Mouse (Mus musculus) kidney, embryonic 14.5 days (tissue): Measurements from ENCODE around the gene Phc2. TPM values are rescaled to one million over a fixed set of nuclear protein-coding genes. Genes with fewer than 3 reads are reported as not detected.
"Not testable (repeated sequence)": the region's sequence is repeated elsewhere in the genome, so short reads cannot be mapped to it uniquely, and the experiment has no call there.

Experiments
- ATAC-seq: fragments of 200-750 bp; cut with Nextera tagmentation; 2 replicates; pipeline ENCODE4 v1.8.0; 2017; ENCODE audit warnings: moderate number of reproducible peaks, mild to moderate bottlenecking, moderate TSS enrichment, moderate library complexity; ENCODE audit not compliant: low FRiP score, low TSS enrichment
- H3K27ac ChIP-seq: fragments of 300-500 bp; sonication (generic); 2 replicates; pipeline ENCODE4 v1.5.1; 2014; ENCODE audit warnings: low read depth, mild to moderate bottlenecking, low read length, moderate library complexity, mixed read lengths
- H3K27me3 ChIP-seq: fragments of 300-500 bp; sonication (generic); 2 replicates; pipeline ENCODE4 v1.6.1; 2014; ENCODE audit warnings: mild to moderate bottlenecking, low read length; ENCODE audit not compliant: control insufficient read depth, insufficient read depth
- H3K36me3 ChIP-seq: fragments of 300-500 bp; sonication (generic); 2 replicates; pipeline ENCODE4 v1.6.1; 2014; ENCODE audit warnings: low read length, mixed read lengths; ENCODE audit not compliant: control insufficient read depth, insufficient read depth
- H3K4me1 ChIP-seq: fragments of 300-500 bp; sonication (generic); 2 replicates; pipeline ENCODE4 v1.6.1; 2014; ENCODE audit warnings: low read length, mixed read lengths; ENCODE audit not compliant: control insufficient read depth, insufficient read depth
- H3K4me2 ChIP-seq: fragments of 300-500 bp; sonication (generic); replicated peaks from 2 replicates; pipeline ENCODE4 v1.6.1; 2014; ENCODE audit warnings: low read depth, mild to moderate bottlenecking, low read length
- H3K4me3 ChIP-seq: fragments of 300-500 bp; sonication (generic); 2 replicates; pipeline ENCODE4 v1.5.1; 2014; ENCODE audit warnings: mild to moderate bottlenecking, low read length
- H3K9ac ChIP-seq: fragments of 300-500 bp; sonication (generic); 2 replicates; pipeline ENCODE4 v1.6.1; 2014; ENCODE audit warnings: low read depth, mild to moderate bottlenecking, low read length, moderate library complexity
- H3K9me3 ChIP-seq: fragments of 300-500 bp; sonication (generic); 2 replicates; pipeline ENCODE4 v1.6.1; 2016; ENCODE audit warnings: low read length; ENCODE audit not compliant: control insufficient read depth
- WGBS: fragments of 180-500 bp; shearing (Covaris S2); extraction: QIAGEN DNeasy Blood & Tissue Kit; methylation state at CpG from one replicate; pipeline ENCODE4 v1.1.7; 2014; 5-methylcytosine and 5-hydroxymethylcytosine counted together
- polyA plus RNA-seq: library from polyadenylated mRNA; unstranded; fragments of >200 nt; fragmentation: Nextera tagmentation; extraction: Ambion mirVana; gene quantifications from 2 replicates; pipeline ENCODE4 v1.2.1, GENCODE M21; 2014

Phc2 gene
- polyA plus RNA-seq, 1 experiment from 2014 or later = 46.6 TPM

DNA sequence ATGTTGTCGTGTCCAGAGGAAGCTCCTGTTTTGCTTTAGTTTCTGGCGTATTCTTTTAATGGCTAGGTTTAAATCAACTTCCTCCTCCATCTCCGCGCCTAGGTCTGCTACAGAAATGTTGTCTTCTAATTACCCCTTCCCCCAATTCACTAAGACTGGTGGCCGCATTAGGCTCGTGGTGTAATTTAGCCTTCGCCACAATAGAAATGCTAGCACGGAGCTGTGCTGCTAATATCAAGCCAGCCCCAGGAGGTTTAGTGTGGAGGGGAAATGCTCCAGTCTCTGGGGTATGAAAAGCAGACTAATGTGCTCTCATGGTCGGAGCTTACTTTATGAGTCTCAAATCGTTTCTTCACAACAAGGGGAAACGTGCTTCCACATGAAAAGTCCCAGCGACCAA lies 944 bp downstream of the Phc2 start:
- H3K4me2 ChIP-seq = peak overlapping the region; percentile 80
- no peaks in the 10 kb centered on the region for H3K9me3 ChIP-seq
- ATAC-seq = no peak
- H3K4me3 ChIP-seq = peak overlapping the region; percentile 74
- no peaks in the 10 kb centered on the region for H3K27me3 ChIP-seq
- peaks cover 27% of the 10 kb centered on the region for H3K4me1 ChIP-seq
- no peak overlapping the region for H3K27ac ChIP-seq
- H3K36me3 ChIP-seq = no peaks in the 10 kb centered on the region
- under 1% methylated on average over 12 of the region's 12 CpGs for WGBS
- peak overlapping the region; percentile 57 for H3K9ac ChIP-seq

DNA sequence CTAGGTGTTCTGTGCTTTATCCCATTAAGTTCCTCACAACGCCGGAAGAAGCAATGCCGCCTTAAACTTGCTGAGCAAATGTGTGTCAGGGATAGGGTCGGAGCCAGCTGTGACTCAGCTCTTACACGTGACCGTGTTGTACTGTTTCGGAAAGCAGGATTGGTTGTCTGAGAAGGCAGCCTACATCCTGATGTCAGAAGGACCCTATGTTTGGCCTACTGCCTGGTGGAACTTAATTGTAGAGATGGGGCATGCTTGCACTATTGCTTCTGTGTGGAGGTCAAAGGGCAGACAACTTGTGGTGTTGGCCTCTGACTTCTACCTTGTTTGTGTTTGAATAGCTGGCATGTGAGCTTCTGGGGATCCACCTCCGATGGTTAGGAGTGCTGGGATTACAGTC lies 5.7 kb downstream of the Phc2 start:
- Histone ChIP-seq H3K27ac (no peak overlapping the region), H3K9ac (no peak overlapping the region), H3K4me1 (peaks cover 8% of the 10 kb centered on the region; the same call in 1 of the 2 replicates), H3K4me2 (no peak overlapping the region), H3K9me3 (no peaks in the 10 kb centered on the region), H3K27me3 (no peaks in the 10 kb centered on the region), H3K4me3 (no peak overlapping the region), H3K36me3 (no peaks in the 10 kb centered on the region)
- WGBS = 82% methylated on average over 8 of the region's 8 CpGs
- no peak for ATAC-seq

DNA sequence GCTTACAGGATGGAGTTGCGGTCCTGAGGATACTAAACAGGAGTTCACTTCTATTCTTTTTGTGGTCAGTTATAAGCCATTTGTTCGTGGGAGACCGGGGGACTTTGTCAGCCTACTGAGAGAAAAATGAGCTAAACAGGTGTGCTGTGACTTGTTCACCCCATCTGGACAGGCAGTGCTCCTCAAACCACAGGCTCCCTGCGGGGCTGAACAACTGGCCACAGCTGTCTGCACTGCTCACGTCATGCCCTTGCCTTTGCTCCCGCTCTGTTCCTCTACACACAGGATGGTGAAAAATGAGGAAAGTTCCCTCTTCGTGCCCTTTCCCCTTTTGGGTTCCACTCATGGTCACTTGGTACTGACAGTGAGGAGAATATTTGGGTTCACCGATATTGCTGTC lies 6.6 kb downstream of the Phc2 start:
- no peak overlapping the region for H3K4me2 ChIP-seq
- H3K4me3 ChIP-seq = no peak overlapping the region
- H3K27me3 ChIP-seq = no peaks in the 10 kb centered on the region
- no peak for ATAC-seq
- WGBS = 82% methylated on average over 8 of the region's 8 CpGs
- H3K36me3 ChIP-seq = no peaks in the 10 kb centered on the region
- H3K4me1 ChIP-seq = no peaks in the 10 kb centered on the region
- no peak overlapping the region for H3K9ac ChIP-seq
- no peak overlapping the region for H3K27ac ChIP-seq
- H3K9me3 ChIP-seq = no peaks in the 10 kb centered on the region

DNA sequence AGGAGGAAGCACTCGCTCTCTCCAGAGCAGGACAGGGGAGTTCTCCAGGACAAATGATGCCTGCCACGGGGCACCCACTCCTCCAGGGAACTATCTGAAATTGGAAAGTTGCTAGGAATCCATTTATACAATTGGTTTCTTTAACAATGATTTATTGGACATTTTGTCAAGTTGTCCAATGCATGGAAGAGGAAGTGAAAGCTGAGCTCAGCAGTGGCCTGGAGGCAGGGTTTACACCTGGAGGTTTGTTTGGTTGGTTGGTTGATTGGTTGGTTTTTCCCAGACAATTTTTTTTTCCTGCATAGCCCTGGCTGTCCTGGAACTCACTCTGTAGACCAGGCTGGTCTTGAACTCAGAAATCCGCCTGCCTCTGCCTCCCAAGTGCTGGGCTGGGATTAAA lies 9.5 kb downstream of the Phc2 start:
- Histone ChIP-seq H3K4me1 (0 out of 2 replicates have a peak, but pooled peaks cover 5% of the 10 kb centered on the region), H3K9ac (no peak overlapping the region), H3K9me3 (no peaks in the 10 kb centered on the region), H3K4me3 (no peak overlapping the region), H3K27ac (no peak overlapping the region), H3K36me3 (no peaks in the 10 kb centered on the region), H3K4me2 (no peak overlapping the region), H3K27me3 (no peaks in the 10 kb centered on the region)
- 62% methylated on average over 3 of the region's 3 CpGs for WGBS
- ATAC-seq = no peak

DNA sequence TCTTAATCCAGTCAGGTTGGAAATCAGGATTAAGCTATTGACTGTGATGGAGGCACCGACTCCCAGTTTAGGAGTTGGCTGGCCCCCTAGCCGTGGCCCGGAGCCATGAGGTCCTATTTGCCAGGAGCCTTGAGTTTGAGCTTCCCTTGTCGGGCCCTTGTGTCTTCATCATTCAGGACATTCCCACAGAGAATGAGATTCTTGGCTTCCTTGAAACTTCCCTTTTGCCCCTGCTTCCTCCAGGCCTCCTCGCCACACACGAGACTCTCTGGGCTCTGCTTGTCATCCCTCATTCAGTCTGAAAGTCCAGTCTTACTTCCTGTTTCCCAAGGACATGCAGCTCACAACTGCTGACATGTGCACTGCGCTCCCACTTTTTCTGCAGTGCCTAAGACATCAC lies 11.9 kb downstream of the Phc2 start:
- not testable (repeated sequence) for H3K27me3 ChIP-seq, H3K27ac ChIP-seq, H3K4me2 ChIP-seq, H3K4me3 ChIP-seq, ATAC-seq, H3K9ac ChIP-seq, H3K36me3 ChIP-seq, H3K9me3 ChIP-seq
- H3K4me1 ChIP-seq = peaks cover 18% of the 10 kb centered on the region
- WGBS = 57% methylated on average over 7 of the region's 7 CpGs

DNA sequence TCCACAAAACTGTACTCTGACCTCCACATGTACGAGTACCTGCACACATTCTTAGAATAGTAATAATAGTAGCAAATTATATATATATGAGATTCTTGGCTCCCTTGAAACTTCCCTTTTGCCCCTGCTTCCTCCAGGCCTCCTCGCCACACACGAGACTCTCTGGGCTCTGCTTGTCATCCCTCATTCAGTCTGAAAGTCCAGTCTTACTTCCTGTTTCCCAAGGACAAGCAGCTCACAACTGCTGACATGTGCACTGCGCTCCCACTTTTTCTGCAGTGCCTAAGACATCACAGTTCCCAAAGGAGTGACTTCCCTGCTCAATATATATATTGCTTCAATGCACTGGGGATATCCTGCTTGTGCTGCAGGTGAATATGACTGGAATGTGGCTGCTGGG lies 12.7 kb downstream of the Phc2 start:
- not testable (repeated sequence) for H3K27ac ChIP-seq

DNA sequence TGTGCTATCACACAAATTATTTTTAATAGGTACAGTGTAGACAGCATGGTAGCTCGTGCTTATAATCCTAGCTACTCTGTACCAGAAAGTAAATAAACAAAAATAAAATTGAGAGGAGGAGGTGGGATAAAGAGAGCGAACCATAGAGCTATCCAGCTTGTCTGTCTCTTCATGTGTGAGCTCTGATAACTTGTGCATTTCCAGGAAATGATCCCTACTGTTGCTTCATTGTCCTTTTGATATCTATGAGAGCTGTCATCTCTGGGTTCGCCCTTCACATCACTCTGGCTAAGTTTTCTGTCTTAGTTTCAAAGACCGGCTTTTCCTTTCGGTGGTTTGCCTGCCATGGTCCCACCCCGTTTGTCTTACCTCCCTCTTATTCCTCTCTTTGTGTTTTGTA lies 14.7 kb downstream of the Phc2 start:
- WGBS = 73% methylated on average over 6 of the region's 6 CpGs
- Histone ChIP-seq H3K4me3 (no peak overlapping the region), H3K27ac (no peak overlapping the region), H3K4me2 (no peak overlapping the region), H3K9ac (no peak overlapping the region), H3K9me3 (no peaks in the 10 kb centered on the region), H3K36me3 (no peaks in the 10 kb centered on the region), H3K4me1 (peaks cover 19% of the 10 kb centered on the region), H3K27me3 (no peaks in the 10 kb centered on the region)
- no peak for ATAC-seq

More for the DNA sequence above, 12.7 kb downstream of the Phc2 start:
- WGBS = 45% methylated on average over 4 of the region's 4 CpGs
- not testable (repeated sequence) for H3K4me3 ChIP-seq, H3K27me3 ChIP-seq, ATAC-seq, H3K36me3 ChIP-seq, H3K9me3 ChIP-seq, H3K9ac ChIP-seq, H3K4me2 ChIP-seq
- H3K4me1 ChIP-seq = peaks cover 19% of the 10 kb centered on the region

DNA sequence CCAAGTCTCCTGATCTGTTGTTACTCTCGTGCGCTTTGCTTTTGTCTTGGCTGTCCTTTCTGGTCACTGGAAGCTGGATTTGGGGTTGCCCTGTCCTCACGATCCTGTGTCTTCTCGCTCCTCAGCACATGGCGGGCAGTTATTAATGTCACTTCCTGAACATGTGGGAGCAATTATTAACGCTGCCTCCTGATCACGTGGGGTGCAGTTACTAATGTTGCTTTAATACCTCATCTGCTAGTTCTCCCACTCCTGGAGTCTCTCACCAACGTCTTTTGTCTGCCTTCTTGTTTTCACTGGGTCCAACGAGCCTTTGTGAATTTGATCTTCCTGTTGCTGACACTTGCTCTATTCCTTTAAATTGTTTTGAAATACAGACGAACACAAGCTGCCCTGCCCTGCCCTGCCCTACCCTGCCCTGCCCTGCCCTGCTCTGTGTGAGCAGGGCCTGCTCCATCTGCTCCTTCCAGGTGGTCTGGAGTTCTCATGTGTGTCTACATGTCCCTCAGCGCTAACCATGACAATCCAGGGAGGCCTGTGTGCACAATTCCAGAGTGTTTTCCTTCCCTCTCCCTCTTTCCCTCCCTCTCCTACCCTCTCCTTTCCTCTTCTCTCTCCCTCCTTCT lies 16.2 kb downstream of the Phc2 start:
- Histone ChIP-seq H3K9me3 (no peaks in the 10 kb centered on the region), H3K4me3 (no peak overlapping the region), H3K27me3 (no peaks in the 10 kb centered on the region), H3K4me2 (no peak overlapping the region), H3K27ac (peak overlapping the region; percentile 72; the same call in 1 of the 2 replicates), H3K4me1 (peaks cover 19% of the 10 kb centered on the region), H3K9ac (peak overlapping the region; percentile 9; the same call in 1 of the 2 replicates), H3K36me3 (no peaks in the 10 kb centered on the region)
- 9% methylated on average over 11 of the region's 11 CpGs for WGBS
- peak; percentile 71 for ATAC-seq

DNA sequence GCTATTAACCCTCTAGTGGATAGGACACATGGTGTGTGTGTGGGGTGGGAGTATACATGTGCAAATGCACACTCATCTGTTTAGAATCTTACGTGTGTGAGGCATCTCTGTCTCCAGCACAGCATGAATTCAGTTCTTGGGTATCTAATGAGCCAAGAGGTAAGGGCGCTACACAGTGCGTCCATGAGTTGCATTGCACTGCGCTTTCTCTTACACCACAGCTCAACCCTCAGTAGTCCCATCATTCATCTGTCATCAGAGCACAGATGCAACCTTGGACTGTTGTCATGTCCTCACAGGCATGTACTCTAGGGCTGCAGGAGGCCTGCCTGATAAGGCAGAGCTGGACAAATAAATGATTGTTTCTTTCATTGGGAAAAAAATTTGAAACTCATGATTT lies 18.0 kb downstream of the Phc2 start:
- no peak for ATAC-seq
- no peak overlapping the region for H3K4me2 ChIP-seq
- no peaks in the 10 kb centered on the region for H3K9me3 ChIP-seq
- H3K27me3 ChIP-seq = no peaks in the 10 kb centered on the region
- 89% methylated on average over 4 of the region's 4 CpGs for whole genome bisulfite sequencing
- no peak overlapping the region for H3K27ac ChIP-seq
- H3K4me1 ChIP-seq = peaks cover 18% of the 10 kb centered on the region
- no peak overlapping the region for H3K4me3 ChIP-seq
- H3K36me3 ChIP-seq = no peaks in the 10 kb centered on the region
- H3K9ac ChIP-seq = no peak overlapping the region
